Mouse (Mus musculus): ENCODE results near the gene Map3k5. TPM values are rescaled to one million over a fixed set of nuclear protein-coding genes. Genes with fewer than 3 reads are reported as not detected.

Gene Map3k5
- polyA plus RNA-seq, 1 experiment, result 12.1 TPM

DNA sequence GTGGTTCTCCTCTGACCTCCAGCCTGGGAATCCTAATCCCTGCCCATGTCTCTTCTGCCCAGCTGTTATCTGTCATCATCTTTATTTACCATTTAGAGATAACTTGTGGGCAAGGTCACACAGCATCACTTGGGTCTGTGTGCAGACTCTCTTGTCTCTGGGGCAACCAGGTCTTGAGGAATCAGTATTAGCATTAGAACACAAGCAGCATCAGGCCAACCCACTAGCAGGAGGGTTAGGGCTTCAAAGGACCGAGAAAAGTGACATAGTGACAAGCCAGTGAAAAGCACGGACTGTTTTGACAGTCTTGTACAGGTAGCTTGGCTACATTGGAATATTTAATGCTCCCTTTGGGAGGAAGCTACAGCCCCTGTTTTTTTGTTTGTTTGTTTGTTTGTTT lies 153.6 kb downstream of the Map3k5 start:
- no peak for TF ChIP-seq POLR2A (IDR thresholded peaks at IDR 0.05; ENCODE audit: borderline replicate concordance, insufficient read depth, low read length)
- TF ChIP-seq CTCF (IDR thresholded peaks at IDR 0.05; ENCODE audit: borderline replicate concordance, insufficient read depth, low read depth, low read length), result no peak
- WGBS, result 65% methylated on average over 2 of the region's 2 CpGs
- H3K27ac ChIP-seq (ENCODE audit: insufficient read depth, low read length), result no peak overlapping the region
- no peaks in the 10 kb centered on the region for H3K4me1 ChIP-seq (ENCODE audit: control insufficient read depth, insufficient read depth, low read length)
- H3K27me3 ChIP-seq (ENCODE audit: control insufficient read depth, insufficient read depth, low read length), result no peaks in the 10 kb centered on the region
- H3K4me3 ChIP-seq (replicated peaks; ENCODE audit: insufficient read depth, low read depth, low read length), result no peak overlapping the region
- no peak for DNase-seq

DNA sequence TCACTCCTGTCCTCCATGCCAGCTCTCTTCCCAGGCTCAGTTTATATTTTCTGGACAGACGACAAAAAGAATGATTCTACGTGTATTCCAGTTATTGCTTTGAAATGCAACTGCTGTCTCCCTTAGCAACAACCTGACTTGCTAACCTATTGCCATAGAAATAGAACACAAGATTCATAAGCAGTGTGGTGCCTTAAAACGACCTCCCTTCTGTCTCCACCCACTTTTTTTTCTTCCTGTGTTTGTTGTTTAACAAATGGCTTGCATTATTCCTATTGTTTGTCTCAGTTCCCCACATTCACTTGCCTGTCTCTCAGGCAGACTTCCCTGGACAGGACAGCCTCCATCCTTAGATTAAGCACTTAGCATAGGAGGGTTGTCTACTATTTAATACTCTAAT lies 154.8 kb downstream of the Map3k5 start:
- DNase-seq, result no peak
- Histone ChIP-seq H3K4me3 (replicated peaks; ENCODE audit: insufficient read depth, low read depth, low read length) (no peak overlapping the region), H3K4me1 (ENCODE audit: control insufficient read depth, insufficient read depth, low read length) (no peaks in the 10 kb centered on the region), H3K27ac (ENCODE audit: insufficient read depth, low read length) (no peak overlapping the region), H3K27me3 (ENCODE audit: control insufficient read depth, insufficient read depth, low read length) (no peaks in the 10 kb centered on the region)
- WGBS, result 31% methylated on average over 3 of the region's 3 CpGs
- TF ChIP-seq CTCF (IDR thresholded peaks at IDR 0.05; ENCODE audit: borderline replicate concordance, insufficient read depth, low read depth, low read length), result no peak
- no peak for TF ChIP-seq POLR2A (IDR thresholded peaks at IDR 0.05; ENCODE audit: borderline replicate concordance, insufficient read depth, low read length)

- H3K27ac ChIP-seq (ENCODE audit: insufficient read depth, low read length), result no peak overlapping the region
- TF ChIP-seq POLR2A (IDR thresholded peaks at IDR 0.05; ENCODE audit: borderline replicate concordance, insufficient read depth, low read length) (no peak), CTCF (IDR thresholded peaks at IDR 0.05; ENCODE audit: borderline replicate concordance, insufficient read depth, low read depth, low read length) (no peak)
- no peaks in the 10 kb centered on the region for H3K4me1 ChIP-seq (ENCODE audit: control insufficient read depth, insufficient read depth, low read length)
- 92% methylated on average over 11 of the region's 11 CpGs for WGBS
- H3K27me3 ChIP-seq (ENCODE audit: control insufficient read depth, insufficient read depth, low read length), result no peaks in the 10 kb centered on the region
- DNase-seq, result no peak
- no peak overlapping the region for H3K4me3 ChIP-seq (replicated peaks; ENCODE audit: insufficient read depth, low read depth, low read length)
These were observed 155.9 kb downstream of the Map3k5 start for GRCm38 (mm10) chr10:20090171-20090570.

GRCm38 (mm10) chr10:20091416-20091815 lies 157.1 kb downstream of the Map3k5 start:
- H3K27me3 ChIP-seq (ENCODE audit: control insufficient read depth, insufficient read depth, low read length), result no peaks in the 10 kb centered on the region
- WGBS, result 92% methylated on average over 2 of the region's 2 CpGs
- no peak overlapping the region for H3K27ac ChIP-seq (ENCODE audit: insufficient read depth, low read length)
- TF ChIP-seq POLR2A (IDR thresholded peaks at IDR 0.05; ENCODE audit: borderline replicate concordance, insufficient read depth, low read length) (no peak), CTCF (IDR thresholded peaks at IDR 0.05; ENCODE audit: borderline replicate concordance, insufficient read depth, low read depth, low read length) (no peak)
- no peak for DNase-seq
- H3K4me1 ChIP-seq (ENCODE audit: control insufficient read depth, insufficient read depth, low read length), result no peaks in the 10 kb centered on the region
- H3K4me3 ChIP-seq (replicated peaks; ENCODE audit: insufficient read depth, low read depth, low read length), result no peak overlapping the region

GRCm38 (mm10) chr10:20092371-20092770 lies 158.1 kb downstream of the Map3k5 start:
- Histone ChIP-seq H3K27ac (ENCODE audit: insufficient read depth, low read length) (no peak overlapping the region), H3K27me3 (ENCODE audit: control insufficient read depth, insufficient read depth, low read length) (no peaks in the 10 kb centered on the region), H3K4me3 (replicated peaks; ENCODE audit: insufficient read depth, low read depth, low read length) (no peak overlapping the region), H3K4me1 (ENCODE audit: control insufficient read depth, insufficient read depth, low read length) (no peaks in the 10 kb centered on the region)
- 84% methylated on average over 3 of the region's 3 CpGs for WGBS
- no peak for TF ChIP-seq CTCF (IDR thresholded peaks at IDR 0.05; ENCODE audit: borderline replicate concordance, insufficient read depth, low read depth, low read length)
- no peak for TF ChIP-seq POLR2A (IDR thresholded peaks at IDR 0.05; ENCODE audit: borderline replicate concordance, insufficient read depth, low read length)
- no peak for DNase-seq

GRCm38 (mm10) chr10:20101456-20101855 lies 167.2 kb downstream of the Map3k5 start:
- no peak overlapping the region for H3K27ac ChIP-seq (ENCODE audit: insufficient read depth, low read length)
- peaks cover 12% of the 10 kb centered on the region for H3K4me1 ChIP-seq (ENCODE audit: control insufficient read depth, insufficient read depth, low read length)
- H3K27me3 ChIP-seq (ENCODE audit: control insufficient read depth, insufficient read depth, low read length), result no peaks in the 10 kb centered on the region
- WGBS, result 92% methylated on average over 6 of the region's 6 CpGs
- TF ChIP-seq CTCF (IDR thresholded peaks at IDR 0.05; ENCODE audit: borderline replicate concordance, insufficient read depth, low read depth, low read length) (no peak), POLR2A (IDR thresholded peaks at IDR 0.05; ENCODE audit: borderline replicate concordance, insufficient read depth, low read length) (no peak)
- no peak for DNase-seq
- no peak overlapping the region for H3K4me3 ChIP-seq (replicated peaks; ENCODE audit: insufficient read depth, low read depth, low read length)

DNA sequence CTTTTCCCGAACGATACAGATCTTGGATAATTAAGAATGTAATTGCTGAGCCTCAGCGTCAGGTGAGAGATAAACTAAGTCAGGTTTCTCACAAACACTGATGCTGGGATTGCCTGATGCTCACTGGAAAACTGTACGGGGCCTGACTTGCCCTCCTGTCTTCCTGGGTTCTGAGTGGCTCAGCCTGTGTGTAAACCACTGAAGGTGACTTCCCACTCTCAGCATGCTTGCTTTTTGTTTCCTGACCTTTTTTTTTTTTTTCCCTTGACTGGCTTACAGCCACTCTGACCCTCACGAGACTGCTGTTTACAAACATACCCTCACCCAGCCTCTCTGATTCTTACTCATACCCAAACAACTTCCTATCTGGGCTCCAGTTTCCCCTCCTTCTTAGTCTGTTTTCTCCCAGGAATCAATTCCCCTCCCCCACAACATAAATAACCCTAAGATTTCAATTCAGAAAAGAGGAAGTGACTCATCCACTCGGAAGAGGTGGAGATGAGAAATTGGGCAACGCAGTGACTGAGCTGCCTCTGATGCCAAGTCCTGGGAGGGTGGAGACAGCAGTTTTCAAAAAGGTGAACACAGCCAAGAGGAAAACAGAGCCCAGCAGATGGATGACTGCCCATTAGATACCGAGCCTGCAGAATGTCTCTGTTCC lies 170.1 kb downstream of the Map3k5 start:
- WGBS, result 27% methylated on average over 8 of the region's 8 CpGs
- no peak for TF ChIP-seq CTCF (IDR thresholded peaks at IDR 0.05; ENCODE audit: borderline replicate concordance, insufficient read depth, low read depth, low read length)
- no peak for TF ChIP-seq POLR2A (IDR thresholded peaks at IDR 0.05; ENCODE audit: borderline replicate concordance, insufficient read depth, low read length)

GRCm38 (mm10) chr10:20105575-20105974 lies 171.3 kb downstream of the Map3k5 start:
- H3K4me1 ChIP-seq (ENCODE audit: control insufficient read depth, insufficient read depth, low read length), result peaks cover 12% of the 10 kb centered on the region
- no peaks in the 10 kb centered on the region for H3K27me3 ChIP-seq (ENCODE audit: control insufficient read depth, insufficient read depth, low read length)
- WGBS, result 51% methylated on average over 4 of the region's 4 CpGs
- no peak for DNase-seq
- H3K27ac ChIP-seq (ENCODE audit: insufficient read depth, low read length), result no peak overlapping the region
- H3K4me3 ChIP-seq (replicated peaks; ENCODE audit: insufficient read depth, low read depth, low read length), result no peak overlapping the region
- TF ChIP-seq POLR2A (IDR thresholded peaks at IDR 0.05; ENCODE audit: borderline replicate concordance, insufficient read depth, low read length), result no peak

More for the DNA sequence above, 170.1 kb downstream of the Map3k5 start:
- peak; percentile 82 to 94 for DNase-seq
- peaks cover 12% of the 10 kb centered on the region for H3K4me1 ChIP-seq (ENCODE audit: control insufficient read depth, insufficient read depth, low read length)
- H3K27ac ChIP-seq (ENCODE audit: insufficient read depth, low read length), result peak overlapping the region; percentile 18; the same call in 1 of the 2 replicates
- H3K4me3 ChIP-seq (replicated peaks; ENCODE audit: insufficient read depth, low read depth, low read length), result no peak overlapping the region
- H3K27me3 ChIP-seq (ENCODE audit: control insufficient read depth, insufficient read depth, low read length), result no peaks in the 10 kb centered on the region

Data from cerebellum, adult 2 months (tissue).